Mouse (Mus musculus) liver, postnatal 0 days (tissue): ENCODE data around the gene Gm10717.
"Not testable (repeated sequence)": the region's sequence is repeated elsewhere in the genome, so short reads cannot be mapped to it uniquely, and the experiment has no call there.

Source experiments
- CTCF ChIP-seq: sonication (generic); IDR thresholded peaks from 2 replicates; pipeline ENCODE4 v1.5.1; 2016; ENCODE audit warnings: antibody characterized with exemption, low read depth
- EP300 ChIP-seq: IDR thresholded peaks from 2 replicates; pipeline ENCODE4 v1.6.1; 2016; ENCODE audit warnings: antibody characterized with exemption, low read depth, mild to moderate bottlenecking

DNA sequence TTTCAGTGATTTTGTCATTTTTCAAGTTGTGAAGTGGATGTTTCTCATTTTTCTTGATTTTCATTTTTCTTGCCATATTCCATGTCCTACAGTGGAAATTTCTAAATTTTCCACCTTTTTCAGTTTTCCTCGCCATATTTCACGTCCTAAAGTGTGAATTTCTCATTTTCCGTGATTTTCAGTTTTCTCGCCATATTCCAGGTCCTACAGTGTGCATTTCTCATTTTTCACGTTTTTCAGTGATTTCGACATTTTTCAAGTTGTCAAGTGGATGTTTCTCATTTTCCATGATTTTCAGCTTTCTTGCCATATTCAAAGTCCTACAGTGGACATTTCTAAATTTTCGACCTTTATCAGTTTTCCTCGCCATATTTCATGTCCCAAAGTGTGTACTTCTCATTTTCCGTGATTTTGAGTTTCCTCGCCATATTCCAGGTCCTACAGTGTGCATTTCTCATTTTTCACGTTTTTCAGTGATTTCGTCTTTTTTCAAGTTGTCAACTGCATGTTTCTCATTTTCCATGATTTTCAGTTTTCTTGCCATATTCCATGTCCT lies at the start of gene Gm10717:
- not testable (repeated sequence) for TF ChIP-seq CTCF, EP300
